Mouse (Mus musculus) G1E (cell line): ENCODE results near the gene Gm44790.
"Not testable (repeated sequence)": the region's sequence is repeated elsewhere in the genome, so short reads cannot be mapped to it uniquely, and the experiment has no call there.

Experiments used
- CTCF ChIP-seq: IDR thresholded peaks from 2 replicates; pipeline ENCODE4 v1.5.1; 2012; ENCODE audit warnings: low read depth, low read length, inconsistent platforms, mixed read lengths
- GATA1 ChIP-seq: IDR thresholded peaks from 2 replicates; pipeline ENCODE4 v1.6.1; 2012; ENCODE audit warnings: borderline replicate concordance, low read length, inconsistent platforms, mixed read lengths
- GATA2 ChIP-seq: IDR thresholded peaks from 2 replicates; pipeline ENCODE4 v1.6.1; 2012; ENCODE audit warnings: low read depth, low read length, inconsistent platforms, borderline replicate concordance
- POLR2AphosphoS5 ChIP-seq: IDR thresholded peaks from 2 replicates; pipeline ENCODE4 v1.6.1; 2012; ENCODE audit warnings: low read depth, low read length, inconsistent platforms; ENCODE audit not compliant: insufficient replicate concordance

DNA sequence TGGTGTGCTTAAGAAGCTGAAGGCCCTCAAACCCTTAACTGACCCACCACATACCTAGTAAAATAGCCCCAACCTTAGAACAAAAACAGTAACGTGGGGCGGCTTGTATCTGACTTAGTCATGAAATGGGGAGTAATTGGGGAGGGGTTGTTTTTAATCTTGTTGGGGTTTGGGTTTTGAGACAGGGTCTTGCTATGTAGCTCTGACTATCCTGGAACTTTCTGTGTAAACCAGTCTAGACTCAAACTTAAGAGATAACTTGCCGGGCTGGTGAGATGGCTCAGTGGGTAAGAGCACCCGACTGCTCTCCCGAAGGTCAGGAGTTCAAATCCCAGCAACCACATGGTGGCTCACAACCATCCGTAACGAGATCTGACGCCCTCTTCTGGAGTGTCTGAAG lies 46.3 kb upstream of the Gm44790 start:
- not testable (repeated sequence) for TF ChIP-seq CTCF, GATA2, POLR2AphosphoS5, GATA1
